Mouse (Mus musculus) midbrain, embryonic 11.5 days (tissue): Measurements from ENCODE around the gene Mmp11. TPM values are rescaled to one million over a fixed set of nuclear protein-coding genes. Genes with fewer than 3 reads are reported as not detected.

ENCODE experiments used
- ATAC-seq: fragments of 200-750 bp; cut with Nextera tagmentation; 2 replicates; pipeline ENCODE4 v1.8.0; 2017; ENCODE audit warnings: moderate TSS enrichment, moderate library complexity; ENCODE audit not compliant: low FRiP score
- DNase-seq: peaks from one replicate; pipeline ENCODE4 v3.0.0; 2015; ENCODE audit warnings: low spot score; ENCODE audit errors: missing footprints
- H3K27ac ChIP-seq: fragments of 300-500 bp; sonication (generic); 2 replicates; pipeline ENCODE4 v1.5.1; 2014; ENCODE audit warnings: low read depth, low read length
- H3K27me3 ChIP-seq: fragments of 300-500 bp; sonication (generic); 2 replicates; pipeline ENCODE4 v1.6.1; 2014; ENCODE audit warnings: mild to moderate bottlenecking, low read length, moderate library complexity, mixed read lengths; ENCODE audit not compliant: control insufficient read depth, insufficient read depth
- H3K36me3 ChIP-seq: fragments of 300-500 bp; sonication (generic); 2 replicates; pipeline ENCODE4 v1.6.1; 2014; ENCODE audit warnings: mild to moderate bottlenecking, low read length, moderate library complexity, mixed read lengths; ENCODE audit not compliant: control insufficient read depth, insufficient read depth
- H3K4me1 ChIP-seq: fragments of 300-500 bp; sonication (generic); 2 replicates; pipeline ENCODE4 v1.6.1; 2014; ENCODE audit warnings: low read length; ENCODE audit not compliant: control insufficient read depth, insufficient read depth
- H3K4me2 ChIP-seq: fragments of 300-500 bp; sonication (generic); 2 replicates; pipeline ENCODE4 v1.6.1; 2014; ENCODE audit warnings: mild to moderate bottlenecking, moderate library complexity
- H3K4me3 ChIP-seq: fragments of 300-500 bp; sonication (generic); 2 replicates; pipeline ENCODE4 v1.5.1; 2014; ENCODE audit warnings: low read depth, low read length
- H3K9ac ChIP-seq: fragments of 300-500 bp; sonication (generic); 2 replicates; pipeline ENCODE4 v1.6.1; 2014; ENCODE audit warnings: low read length
- H3K9me3 ChIP-seq: fragments of 300-500 bp; sonication (generic); 2 replicates; pipeline ENCODE4 v1.6.1; 2016; ENCODE audit warnings: low read length; ENCODE audit not compliant: control insufficient read depth
- WGBS: fragments of 180-500 bp; shearing (Covaris S2); extraction: QIAGEN DNeasy Blood & Tissue Kit; methylation state at CpG from one replicate; pipeline ENCODE4 v1.1.7; 2014; 5-methylcytosine and 5-hydroxymethylcytosine counted together
- polyA plus RNA-seq: library from polyadenylated mRNA; unstranded; fragments of >200 nt; fragmentation: Nextera tagmentation; extraction: Ambion mirVana; gene quantifications from 2 replicates; pipeline ENCODE4 v1.2.1, GENCODE M21; 2014

Gene Mmp11
- polyA plus RNA-seq, 1 experiment from 2014 or later: 34.6 TPM

DNA sequence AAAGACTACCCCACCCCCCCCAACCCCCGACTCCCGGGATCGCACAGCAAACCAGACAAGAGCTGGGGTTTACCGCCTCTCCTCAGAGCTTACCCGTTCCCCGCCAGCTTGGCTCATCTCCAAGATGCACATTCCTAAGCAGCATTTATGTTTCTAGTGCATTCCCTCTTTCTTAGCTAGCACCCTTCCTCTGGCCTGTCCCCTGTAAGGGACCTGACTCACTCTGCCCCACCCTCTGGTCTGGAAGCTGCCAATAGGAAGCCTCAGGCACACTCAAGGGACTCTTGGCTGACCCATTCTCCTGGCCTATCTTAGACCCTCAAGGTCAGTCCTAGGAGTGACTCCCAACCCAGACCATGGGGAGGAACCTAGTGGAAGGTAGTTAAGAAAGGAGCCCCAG lies 6.0 kb downstream of the Mmp11 start:
- no peak overlapping the region for H3K4me2 ChIP-seq

GRCm38 (mm10) chr10:75926396-75926795 lies 9.9 kb downstream of the Mmp11 start:
- no peak for ATAC-seq

More for the DNA sequence above, 6.0 kb downstream of the Mmp11 start:
- 33% methylated on average over 6 of the region's 6 CpGs for WGBS
- H3K9ac ChIP-seq: no peak overlapping the region
- no peak overlapping the region for H3K4me3 ChIP-seq
- H3K27me3 ChIP-seq: peaks cover 29% of the 10 kb centered on the region
- no peaks in the 10 kb centered on the region for H3K36me3 ChIP-seq
- DNase-seq (no peak), ATAC-seq (no peak)
- H3K9me3 ChIP-seq: no peaks in the 10 kb centered on the region
- peaks cover 20% of the 10 kb centered on the region for H3K4me1 ChIP-seq
- no peak overlapping the region for H3K27ac ChIP-seq

GRCm38 (mm10) chr10:75924324-75924723 lies 12.0 kb downstream of the Mmp11 start:
- ATAC-seq: no peak
- Histone ChIP-seq H3K27ac (no peak overlapping the region), H3K9me3 (no peaks in the 10 kb centered on the region), H3K27me3 (no peaks in the 10 kb centered on the region), H3K4me2 (no peak overlapping the region), H3K4me1 (peaks cover 18% of the 10 kb centered on the region), H3K36me3 (no peaks in the 10 kb centered on the region), H3K4me3 (no peak overlapping the region), H3K9ac (no peak overlapping the region)
- DNase-seq: no peak
- WGBS: 66% methylated on average over 2 of the region's 2 CpGs

More at GRCm38 (mm10) chr10:75926396-75926795, 9.9 kb downstream of the Mmp11 start:
- Histone ChIP-seq H3K9me3 (no peaks in the 10 kb centered on the region), H3K4me2 (no peak overlapping the region), H3K27me3 (peaks cover 11% of the 10 kb centered on the region), H3K4me1 (peaks cover 13% of the 10 kb centered on the region), H3K27ac (no peak overlapping the region), H3K9ac (no peak overlapping the region), H3K4me3 (no peak overlapping the region), H3K36me3 (no peaks in the 10 kb centered on the region)
- no peak for DNase-seq
- WGBS: 78% methylated on average over 13 of the region's 13 CpGs

GRCm38 (mm10) chr10:75921726-75922560 lies 14.4 kb downstream of the Mmp11 start:
- H3K36me3 ChIP-seq: no peaks in the 10 kb centered on the region

GRCm38 (mm10) chr10:75921026-75921725 lies 15.1 kb downstream of the Mmp11 start, which contains the start of gene Smarcb1:
Smarcb1 (minus strand) TSS chr10:75921617.
- under 1% methylated on average over 67 of the region's 76 CpGs for WGBS

More at GRCm38 (mm10) chr10:75921726-75922560, 14.4 kb downstream of the Mmp11 start:
- Histone ChIP-seq H3K9me3 (no peaks in the 10 kb centered on the region), H3K4me1 (peaks cover 25% of the 10 kb centered on the region), H3K27ac (peak overlapping the region; percentile 93), H3K4me3 (peak overlapping the region; percentile 78), H3K9ac (peak overlapping the region; percentile 93), H3K27me3 (no peaks in the 10 kb centered on the region), H3K4me2 (peak overlapping the region; percentile 85)
- ATAC-seq: peak; percentile 31
- WGBS: 6% methylated on average over 22 of the region's 22 CpGs
- DNase-seq: no peak

DNA sequence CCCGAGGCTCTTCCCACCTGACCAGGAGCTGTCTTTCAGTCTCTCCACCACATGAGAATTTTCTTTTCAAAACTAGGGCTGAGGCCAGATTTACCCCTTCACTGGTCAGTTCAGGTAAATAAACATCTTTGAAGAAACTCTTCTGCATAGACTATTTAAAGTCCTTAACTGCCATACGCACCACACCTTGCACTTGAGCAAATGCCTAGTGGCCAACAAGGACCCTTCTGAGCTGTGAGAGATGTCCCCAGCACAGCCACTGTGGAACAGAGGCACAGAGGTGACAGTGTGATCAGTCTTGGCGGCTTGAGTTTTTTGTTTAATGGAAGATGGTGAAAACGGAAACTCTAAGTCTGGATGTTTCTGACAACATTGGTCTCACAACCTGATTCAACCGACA lies 17.3 kb downstream of the Mmp11 start:
- Histone ChIP-seq H3K9ac (no peak overlapping the region), H3K4me2 (no peak overlapping the region), H3K27ac (no peak overlapping the region), H3K4me1 (peaks cover 25% of the 10 kb centered on the region), H3K9me3 (no peaks in the 10 kb centered on the region), H3K27me3 (no peaks in the 10 kb centered on the region), H3K36me3 (peaks cover 11% of the 10 kb centered on the region; the same call in 1 of the 2 replicates), H3K4me3 (no peak overlapping the region)
- DNase-seq (no peak), ATAC-seq (no peak)
- WGBS: 87% methylated on average over 5 of the region's 5 CpGs

More at GRCm38 (mm10) chr10:75921026-75921725, 15.1 kb downstream of the Mmp11 start, which contains the start of gene Smarcb1:
- Histone ChIP-seq H3K27me3 (no peaks in the 10 kb centered on the region), H3K36me3 (0 out of 2 replicates have a peak, but pooled peaks cover 6% of the 10 kb centered on the region), H3K9ac (peak within 1 kb of the TSS; percentile 93), H3K4me3 (peak within 1 kb of the TSS; percentile 78), H3K4me2 (peak within 1 kb of the TSS; percentile 85), H3K9me3 (no peaks in the 10 kb centered on the region), H3K27ac (peak within 1 kb of the TSS; percentile 93), H3K4me1 (peaks cover 25% of the 10 kb centered on the region)
- ATAC-seq (peak; percentile 93), DNase-seq (peak; percentile 99)

GRCm38 (mm10) chr10:75916840-75917239 lies 19.5 kb downstream of the Mmp11 start:
- Histone ChIP-seq H3K36me3 (peaks cover 13% of the 10 kb centered on the region; the same call in 1 of the 2 replicates), H3K4me2 (no peak overlapping the region), H3K4me1 (peaks cover 16% of the 10 kb centered on the region), H3K27me3 (no peaks in the 10 kb centered on the region), H3K9ac (no peak overlapping the region), H3K9me3 (no peaks in the 10 kb centered on the region), H3K27ac (no peak overlapping the region), H3K4me3 (no peak overlapping the region)
- DNase-seq (no peak), ATAC-seq (no peak)
- WGBS: 82% methylated on average over 8 of the region's 8 CpGs

GRCm38 (mm10) chr10:75915557-75915956 lies 20.7 kb downstream of the Mmp11 start:
- H3K27me3 ChIP-seq: no peaks in the 10 kb centered on the region
- H3K36me3 ChIP-seq: peaks cover 23% of the 10 kb centered on the region; the same call in 1 of the 2 replicates
- H3K27ac ChIP-seq: no peak overlapping the region
- H3K9ac ChIP-seq: no peak overlapping the region
- no peak overlapping the region for H3K4me3 ChIP-seq
- 88% methylated on average over 7 of the region's 7 CpGs for WGBS
- peaks cover 15% of the 10 kb centered on the region for H3K4me1 ChIP-seq
- no peaks in the 10 kb centered on the region for H3K9me3 ChIP-seq
- DNase-seq (no peak), ATAC-seq (no peak)
- H3K4me2 ChIP-seq: no peak overlapping the region
